ENCODE assay signal across 8 mouse cellular contexts in genomic region chr9:35569571-35570534, GRCm38 (mm10). TPM values are rescaled to one million over a fixed set of nuclear protein-coding genes. Genes with fewer than 3 reads are reported as not detected.
DNase-seq lines count a peak whose midpoint lies in the region; ATAC-seq lines count a peak whose summit lies in the region.

Gene Pate2 (plus strand): TSS chr9:35570284.
Gene Hyls1 (minus strand): TSS chr9:35570398.

- peak within 1 kb of the TSS; percentile 76 for H3K9ac ChIP-seq in hindbrain, embryonic 14.5 days

- H3K27ac ChIP-seq in hindbrain, embryonic 14.5 days, result peak within 1 kb of the TSS; percentile 87

- peaks cover 9% of the 10 kb centered on the region for H3K4me1 ChIP-seq in hindbrain, embryonic 14.5 days (replicated peaks; ENCODE audit: control insufficient read depth, insufficient read depth, low read length)

- peaks cover 32% of the 10 kb centered on the region for H3K36me3 ChIP-seq in hindbrain, embryonic 14.5 days (replicated peaks; ENCODE audit: control insufficient read depth, insufficient read depth)

- ATAC-seq in hindbrain, embryonic 14.5 days (ENCODE audit: low FRiP score), result peak; percentile 98

- peak within 1 kb of the TSS; percentile 67 for H3K4me2 ChIP-seq in hindbrain, embryonic 14.5 days (replicated peaks)

- DNase-seq in R1 (ENCODE audit: low read depth, low spot score), result peak; percentile 99
- peak; percentile 93 to 96 for DNase-seq in cerebellum, postnatal 25 days
- peak; percentile 83 to 85 for DNase-seq in frontal cortex, postnatal 25 days (ENCODE audit: low spot score in 2 of 2)
- DNase-seq in hindbrain, embryonic 14.5 days (ENCODE audit: low spot score), result peak; percentile 96
- peak; percentile 89 to 91 for DNase-seq in layer of hippocampus, postnatal 36 days
- DNase-seq in lung, postnatal 36 days, result peak; percentile 98
- peak; percentile 99 for DNase-seq in retina, postnatal 1 day
- DNase-seq in urinary bladder, adult 18-20 months (ENCODE audit: low spot score in 2 of 2), result peak; percentile 86 to 89

- H3K4me3 ChIP-seq in hindbrain, embryonic 14.5 days (replicated peaks; ENCODE audit: low read length), result peak within 1 kb of the TSS; percentile 69

- 0 out of 2 replicates have a peak, but pooled peaks cover 4% of the 10 kb centered on the region for H3K27me3 ChIP-seq in hindbrain, embryonic 14.5 days (ENCODE audit: control insufficient read depth, insufficient read depth, low read length)

- under 1% methylated on average over 86 of the region's 86 CpGs for WGBS in hindbrain, embryonic 14.5 days

- no peaks in the 10 kb centered on the region for H3K9me3 ChIP-seq in hindbrain, embryonic 14.5 days (ENCODE audit: control insufficient read depth, low read length)

RNA-seq across cellular contexts. Expression of gene Pate2, which starts in this region (rescaled TPM):
- 0.47 TPM in 2 replicates for polyA plus RNA-seq in hindbrain, embryonic 14.5 days (2014; fragmentation: Nextera tagmentation; extraction: Ambion mirVana)
- under 1 TPM; 0.78 to 0.90 TPM for total RNA-seq in layer of hippocampus, postnatal 36 days (2021)

RNA-seq across cellular contexts. Expression of gene Hyls1, which starts in this region (rescaled TPM):
- polyA plus RNA-seq in hindbrain, embryonic 14.5 days (2014; fragmentation: Nextera tagmentation; extraction: Ambion mirVana), result 14.4 and 18.2 TPM in 2 replicates
- 10 to 100 TPM; 11.3 to 14.6 TPM for total RNA-seq in layer of hippocampus, postnatal 36 days (2021)

Comparison
In these comparisons a context has a peak if more than half of its experiments do, and no peak if none do; other contexts are left out.
1. Peak in every context shown above with its lines: DNase-seq, ATAC-seq, H3K4me3 ChIP-seq and H3K27ac ChIP-seq.